Mouse (Mus musculus): ENCODE measurements around the gene Pyurf.

DNA sequence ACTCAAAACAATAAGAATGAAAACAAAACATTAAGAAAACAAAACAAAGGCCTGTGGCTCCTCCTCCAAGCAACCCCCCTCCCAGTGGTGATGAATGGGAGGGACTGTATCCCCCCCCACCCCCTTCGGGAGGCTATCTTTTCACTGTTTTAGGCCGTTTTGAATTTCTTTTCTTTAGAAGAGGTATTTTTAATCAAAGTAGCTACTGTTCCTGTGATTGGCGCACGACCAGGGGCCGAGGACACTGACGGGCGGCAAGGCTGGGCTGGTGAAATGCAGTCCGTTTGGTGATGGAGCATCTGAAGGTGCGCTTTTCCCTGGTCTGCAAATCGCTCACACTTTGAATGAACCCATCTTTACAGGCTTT, 10.5 kb upstream of the Pyurf start, which contains the start of gene Lancl2:
- TF ChIP-seq EP300 (IDR thresholded peaks at IDR 0.05; ENCODE audit: low read depth): no peak
- TF ChIP-seq CTCF (IDR thresholded peaks at IDR 0.05; ENCODE audit: low read depth): no peak
